Mouse (Mus musculus) intestine, embryonic 14.5 days (tissue): ENCODE results near the gene Dlx2. TPM values are rescaled to one million over a fixed set of nuclear protein-coding genes. Genes with fewer than 3 reads are reported as not detected.

Experiments
- ATAC-seq: fragments of 200-750 bp; cut with Nextera tagmentation; replicated peaks from 2 replicates; pipeline ENCODE4 v1.8.0; 2017; ENCODE audit warnings: low read depth, moderate number of reproducible peaks, moderate TSS enrichment, moderate library complexity; ENCODE audit not compliant: low FRiP score, low TSS enrichment
- DNase-seq: peaks from one replicate; pipeline ENCODE4 v3.0.0-alpha.2; 2018; ENCODE audit warnings: low spot score
- H3K27ac ChIP-seq: fragments of 300-500 bp; sonication (generic); 2 replicates; pipeline ENCODE4 v1.5.1; 2014; ENCODE audit warnings: low read depth, mild to moderate bottlenecking, control low read depth
- H3K27me3 ChIP-seq: fragments of 300-500 bp; sonication (generic); replicated peaks from 2 replicates; pipeline ENCODE4 v1.6.1; 2014; ENCODE audit warnings: low read length, control low read depth; ENCODE audit not compliant: control insufficient read depth, insufficient read depth
- H3K36me3 ChIP-seq: fragments of 300-500 bp; sonication (generic); 2 replicates; pipeline ENCODE4 v1.6.1; 2014; ENCODE audit warnings: low read length, control low read depth; ENCODE audit not compliant: control insufficient read depth, insufficient read depth
- H3K4me1 ChIP-seq: fragments of 300-500 bp; sonication (generic); replicated peaks from 2 replicates; pipeline ENCODE4 v1.6.1; 2014; ENCODE audit warnings: low read length, control low read depth, mixed read lengths; ENCODE audit not compliant: control insufficient read depth, insufficient read depth
- H3K4me2 ChIP-seq: fragments of 300-500 bp; sonication (generic); 2 replicates; pipeline ENCODE4 v1.6.1; 2014; ENCODE audit warnings: low read length
- H3K4me3 ChIP-seq: fragments of 300-500 bp; sonication (generic); 2 replicates; pipeline ENCODE4 v1.5.1; 2014; ENCODE audit warnings: low read depth, low read length, control low read depth, mixed read lengths
- H3K9ac ChIP-seq: fragments of 300-500 bp; sonication (generic); 2 replicates; pipeline ENCODE4 v1.6.1; 2014; ENCODE audit warnings: mild to moderate bottlenecking, low read length
- H3K9me3 ChIP-seq: fragments of 300-500 bp; sonication (generic); 2 replicates; pipeline ENCODE4 v1.6.1; 2016; ENCODE audit warnings: low read length, control low read depth; ENCODE audit not compliant: control insufficient read depth
- WGBS: fragments of 180-500 bp; shearing (Covaris S2); extraction: QIAGEN DNeasy Blood & Tissue Kit; methylation state at CpG from one replicate; pipeline ENCODE4 v1.1.7; 2014; 5-methylcytosine and 5-hydroxymethylcytosine counted together
- polyA plus RNA-seq: library from polyadenylated mRNA; unstranded; fragments of >200 nt; fragmentation: Nextera tagmentation; extraction: Ambion mirVana; gene quantifications from 2 replicates; pipeline ENCODE4 v1.2.1, GENCODE M21; 2014

Dlx2 gene
- polyA plus RNA-seq, 1 experiment from 2014 or later, result 6.4 TPM

- 0 out of 2 replicates have a peak, but pooled peaks cover 4% of the 10 kb centered on the region for H3K36me3 ChIP-seq
- ATAC-seq, result no peak
- DNase-seq, result no peak
- 91% methylated on average over 7 of the region's 7 CpGs for WGBS
- no peaks in the 10 kb centered on the region for H3K27me3 ChIP-seq
- no peaks in the 10 kb centered on the region for H3K9me3 ChIP-seq
- no peak overlapping the region for H3K4me3 ChIP-seq
- no peak overlapping the region for H3K4me2 ChIP-seq
- H3K4me1 ChIP-seq, result no peaks in the 10 kb centered on the region
- H3K27ac ChIP-seq, result no peak overlapping the region
- H3K9ac ChIP-seq, result no peak overlapping the region
These were observed 35.3 kb downstream of the Dlx2 start for GRCm38 (mm10) chr2:71511209-71511608.

- DNase-seq, result no peak
- WGBS, result 66% methylated on average over 9 of the region's 9 CpGs
- 0 out of 2 replicates have a peak, but pooled peaks cover 2% of the 10 kb centered on the region for H3K36me3 ChIP-seq
- no peaks in the 10 kb centered on the region for H3K27me3 ChIP-seq
- H3K4me3 ChIP-seq, result no peak overlapping the region
- H3K27ac ChIP-seq, result no peak overlapping the region
- no peak overlapping the region for H3K9ac ChIP-seq
- H3K4me1 ChIP-seq, result no peaks in the 10 kb centered on the region
- no peak for ATAC-seq
- no peak overlapping the region for H3K4me2 ChIP-seq
- H3K9me3 ChIP-seq, result no peaks in the 10 kb centered on the region
These were observed 41.7 kb downstream of the Dlx2 start for GRCm38 (mm10) chr2:71504852-71505251.

GRCm38 (mm10) chr2:71499276-71500230 is 47.0 kb downstream of the Dlx2 start:
- DNase-seq, result no peak

DNA sequence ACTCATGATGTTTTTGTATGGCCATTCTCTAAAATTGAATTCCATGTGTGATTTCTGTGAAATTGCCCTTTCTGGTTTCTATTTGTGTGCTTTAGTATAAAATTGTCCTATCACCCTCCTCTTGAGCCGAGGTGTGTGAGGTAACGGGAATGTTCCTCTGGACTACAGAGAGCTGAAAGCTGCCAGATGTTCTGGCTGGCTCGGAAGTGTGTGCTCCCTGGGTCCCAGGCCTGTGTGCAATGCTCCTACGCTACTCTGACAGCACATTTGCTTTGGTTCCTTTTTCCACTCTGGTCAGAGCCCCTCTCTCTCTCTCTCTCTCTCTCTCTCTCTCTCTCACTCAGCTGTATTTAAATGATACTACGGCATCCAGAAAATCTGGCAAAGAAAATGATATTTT is 49.4 kb downstream of the Dlx2 start:
- Histone ChIP-seq H3K4me3 (no peak overlapping the region), H3K9ac (no peak overlapping the region), H3K9me3 (no peaks in the 10 kb centered on the region), H3K27ac (no peak overlapping the region), H3K4me1 (no peaks in the 10 kb centered on the region), H3K27me3 (no peaks in the 10 kb centered on the region), H3K4me2 (no peak overlapping the region), H3K36me3 (no peaks in the 10 kb centered on the region)
- WGBS, result 40% methylated on average over 5 of the region's 5 CpGs
- ATAC-seq (no peak), DNase-seq (no peak)

More at GRCm38 (mm10) chr2:71499276-71500230, 47.0 kb downstream of the Dlx2 start:
- ATAC-seq, result no peak
- 68% methylated on average over 16 of the region's 16 CpGs for WGBS
- Histone ChIP-seq H3K27me3 (no peaks in the 10 kb centered on the region), H3K27ac (no peak overlapping the region), H3K36me3 (no peaks in the 10 kb centered on the region), H3K4me3 (no peak overlapping the region), H3K9me3 (no peaks in the 10 kb centered on the region), H3K4me2 (no peak overlapping the region), H3K4me1 (no peaks in the 10 kb centered on the region), H3K9ac (no peak overlapping the region)

- WGBS, result 31% methylated on average over 4 of the region's 4 CpGs
- DNase-seq (no peak), ATAC-seq (no peak)
- no peak overlapping the region for H3K9ac ChIP-seq
- no peaks in the 10 kb centered on the region for H3K9me3 ChIP-seq
- no peak overlapping the region for H3K4me2 ChIP-seq
- no peaks in the 10 kb centered on the region for H3K4me1 ChIP-seq
- no peaks in the 10 kb centered on the region for H3K36me3 ChIP-seq
- H3K27me3 ChIP-seq, result no peaks in the 10 kb centered on the region
- H3K27ac ChIP-seq, result no peak overlapping the region
- H3K4me3 ChIP-seq, result no peak overlapping the region
These were observed 51.6 kb downstream of the Dlx2 start for GRCm38 (mm10) chr2:71494971-71495370.

GRCm38 (mm10) chr2:71494503-71494902 is 52.1 kb downstream of the Dlx2 start:
- Histone ChIP-seq H3K4me2 (no peak overlapping the region), H3K4me1 (no peaks in the 10 kb centered on the region), H3K27me3 (no peaks in the 10 kb centered on the region), H3K9me3 (no peaks in the 10 kb centered on the region), H3K9ac (no peak overlapping the region), H3K36me3 (no peaks in the 10 kb centered on the region), H3K27ac (no peak overlapping the region), H3K4me3 (no peak overlapping the region)
- ATAC-seq (no peak), DNase-seq (no peak)
- 70% methylated on average over 10 of the region's 10 CpGs for WGBS

Other genes with a start within 250 kb of the Dlx2 start
- gene Slc25a12, start 179.0 kb downstream of the Dlx2 start, polyA plus RNA-seq, result 27.5 and 30.7 TPM in 2 replicates
- 116 and 126 TPM in 2 replicates for gene Hat1, start 157.8 kb downstream of the Dlx2 start, polyA plus RNA-seq
- 41.2 and 46.0 TPM in 2 replicates for gene Metap1d, start 93.5 kb downstream of the Dlx2 start, polyA plus RNA-seq
- 8.0 and 9.8 TPM in 2 replicates for gene Dlx1, start 18.6 kb downstream of the Dlx2 start, polyA plus RNA-seq
- 56.2 and 62.1 TPM in 2 replicates for gene Itga6, start 198.9 kb upstream of the Dlx2 start, polyA plus RNA-seq